Mouse (Mus musculus): ENCODE measurements around the gene Igdcc4.

DNA sequence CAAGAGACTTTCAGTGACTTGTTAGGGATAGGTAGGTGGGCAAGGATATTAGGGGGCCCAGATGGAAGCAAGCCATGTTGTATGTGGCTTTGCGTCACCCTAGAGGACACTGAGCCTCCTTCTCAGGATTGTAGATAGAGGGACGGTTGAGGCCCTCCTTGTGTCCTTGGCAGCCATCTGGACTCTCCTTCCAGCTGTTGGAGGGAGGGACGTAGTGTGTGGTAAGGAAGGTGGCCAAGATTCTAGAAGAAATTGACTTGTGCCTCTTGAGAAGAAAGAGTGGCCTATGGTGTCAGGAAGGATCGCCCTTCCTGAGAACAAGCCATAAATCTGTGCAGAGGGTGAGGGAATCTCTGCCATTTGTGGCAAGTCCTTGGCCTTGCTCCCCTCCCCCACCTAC lies 5.5 kb downstream of the Igdcc4 start:
- TF ChIP-seq CTCF (IDR thresholded peaks at IDR 0.05; ENCODE audit: control insufficient read depth, insufficient read depth, insufficient read length) (no peak), MYOG (IDR thresholded peaks at IDR 0.05; ENCODE audit: control insufficient read depth, extremely low read depth, insufficient read length) (no peak), MYOD1 (IDR thresholded peaks at IDR 0.05; ENCODE audit: control insufficient read depth, insufficient read length, low read depth) (no peak), USF1 (IDR thresholded peaks at IDR 0.05; ENCODE audit: low read depth) (no peak), MAX (IDR thresholded peaks at IDR 0.05) (no peak)

Data from C2C12 (cell line).